Mouse (Mus musculus) heart, postnatal 0 days (tissue): ENCODE measurements at regions not wholly inside any gene's neighbourhood (a gene's known extent, or its start where the extent isn't known, plus 50 kb on each side); places are given as distances from the start of the nearest gene placed in this dataset.
"Not testable (repeated sequence)": the region's sequence is repeated elsewhere in the genome, so short reads cannot be mapped to it uniquely, and the experiment has no call there.

Experiments used
- CTCF ChIP-seq: IDR thresholded peaks from 2 replicates; pipeline ENCODE4 v1.5.1; 2016; ENCODE audit warnings: antibody characterized with exemption, control low read depth, low read depth
- EP300 ChIP-seq: IDR thresholded peaks from 2 replicates; pipeline ENCODE4 v1.6.1; 2016; ENCODE audit warnings: antibody characterized with exemption, low read depth

- TF ChIP-seq EP300, CTCF: not testable (repeated sequence)
Observed at GRCm38 (mm10) chr12:114544931-114545330, 1001.2 kb downstream of the Adam6a start.
